Mouse (Mus musculus): ENCODE data around the gene Cnksr3.

DNA sequence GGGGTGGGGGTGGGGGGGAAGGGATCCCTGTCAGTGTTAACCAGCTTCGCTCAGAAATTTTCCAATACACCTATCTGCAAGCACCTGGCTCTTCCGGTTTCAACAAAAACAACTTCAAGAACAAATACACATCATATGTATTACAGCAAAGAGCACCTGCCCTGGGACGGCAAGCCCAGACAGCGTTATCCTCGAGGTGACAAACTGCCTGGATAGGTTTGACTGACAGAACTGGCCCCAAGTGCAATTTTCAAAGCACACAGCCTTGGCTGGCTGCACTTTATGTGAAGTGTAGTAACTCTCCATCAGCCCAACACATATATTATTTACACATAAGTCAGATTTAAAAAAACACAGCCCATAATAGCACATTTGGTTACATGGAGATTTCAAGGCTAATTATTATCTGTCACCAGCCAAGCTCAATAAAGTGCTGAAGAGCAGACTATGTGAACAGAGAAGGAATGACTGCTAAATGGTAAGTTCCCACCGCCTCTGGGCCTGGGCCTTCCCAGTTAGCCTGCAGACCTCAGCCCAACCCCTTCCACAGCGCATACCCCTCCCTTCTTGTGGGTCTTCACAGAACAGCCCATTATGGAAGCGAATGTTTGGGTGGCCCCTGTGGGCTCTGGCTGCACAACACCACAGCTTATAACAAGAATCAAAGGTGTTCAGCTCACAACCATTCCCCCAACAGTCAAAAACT, 35.7 kb downstream of the Cnksr3 start:
- TF ChIP-seq CTCF (IDR thresholded peaks at IDR 0.05; ENCODE audit: low read depth, low read length) (no peak), POLR2AphosphoS5 (IDR thresholded peaks at IDR 0.05; ENCODE audit: insufficient replicate concordance, low read depth, low read length) (no peak), GATA1 (IDR thresholded peaks at IDR 0.05; ENCODE audit: borderline replicate concordance, low read length) (no peak), TAL1 (conservative IDR thresholded peaks at IDR 0.05; ENCODE audit: low read depth, low read length) (no peak)

All from G1E (cell line).